Mouse (Mus musculus) MEL (cell line): ENCODE results near the gene Art2b. TPM values are rescaled to one million over a fixed set of nuclear protein-coding genes. Genes with fewer than 3 reads are reported as not detected.
"Not testable (repeated sequence)": the region's sequence is repeated elsewhere in the genome, so short reads cannot be mapped to it uniquely, and the experiment has no call there.

Experiments used
- DNase-seq: peaks from one replicate; pipeline ENCODE4 v3.0.0; 2011; ENCODE audit warnings: low read depth, low spot score
- H3K27ac ChIP-seq: 2 replicates; pipeline ENCODE4 v1.5.1; 2012; ENCODE audit warnings: low read depth, mild to moderate bottlenecking, control low read depth, low read length, moderate library complexity; ENCODE audit not compliant: control insufficient read depth
- H3K27me3 ChIP-seq, 2 experiments: fragments of 150-350 bp in 1 of 2; sonication (generic) in 1 of 2; 2 replicates each; pipeline ENCODE4 v1.6.1; 2012; ENCODE audit warnings: low read length in 2 of 2, mild to moderate bottlenecking in 2 of 2, improper control_type of control experiment in 1 of 2, moderate library complexity in 1 of 2; ENCODE audit not compliant: insufficient read depth in 2 of 2, control insufficient read depth in 1 of 2
- H3K36me3 ChIP-seq, 2 experiments: 2 replicates each; pipeline ENCODE4 v1.6.1; 2012 to 2014; ENCODE audit warnings: low read length in 2 of 2, improper control_type of control experiment in 1 of 2, inconsistent platforms in 1 of 2, mild to moderate bottlenecking in 1 of 2; ENCODE audit not compliant: insufficient read depth in 2 of 2, control insufficient read depth in 1 of 2
- H3K4me1 ChIP-seq, 2 experiments: fragments of 150-350 bp in 1 of 2; sonication (generic) in 1 of 2; 2 replicates each; pipeline ENCODE4 v1.6.1; 2012; ENCODE audit warnings: low read length in 2 of 2, improper control_type of control experiment in 1 of 2, mild to moderate bottlenecking in 1 of 2; ENCODE audit not compliant: insufficient read depth in 2 of 2, control insufficient read depth in 1 of 2
- H3K4me3 ChIP-seq, 2 experiments: fragments of 150-350 bp in 1 of 2; sonication (generic) in 1 of 2; 2 replicates each; pipeline ENCODE4 v1.5.1; 2012; ENCODE audit warnings: low read depth in 2 of 2, low read length in 2 of 2, mild to moderate bottlenecking in 2 of 2, moderate library complexity in 2 of 2, control low read depth in 1 of 2, improper control_type of control experiment in 1 of 2; ENCODE audit not compliant: control insufficient read depth in 1 of 2, insufficient read depth in 1 of 2
- H3K79me2 ChIP-seq: 2 replicates; pipeline ENCODE4 v1.6.1; 2012; ENCODE audit warnings: mild to moderate bottlenecking, low read length, moderate library complexity; ENCODE audit not compliant: control insufficient read depth, poor library complexity, insufficient read depth
- H3K9ac ChIP-seq: 2 replicates; pipeline ENCODE4 v1.6.1; 2012; ENCODE audit warnings: low read depth, mild to moderate bottlenecking, control low read depth, low read length, moderate library complexity; ENCODE audit not compliant: control insufficient read depth, poor library complexity, severe bottlenecking
- H3K9me3 ChIP-seq: fragments of 150-350 bp; sonication (generic); replicated peaks from 2 replicates; pipeline ENCODE4 v1.6.1; 2012; ENCODE audit warnings: mild to moderate bottlenecking, low read length, improper control_type of control experiment, moderate library complexity; ENCODE audit not compliant: insufficient read depth
- BHLHE40 ChIP-seq: IDR thresholded peaks from 2 replicates; pipeline ENCODE4 v1.6.1; 2012; ENCODE audit warnings: low read depth, mild to moderate bottlenecking, inconsistent platforms, low read length, improper control_type of control experiment, borderline replicate concordance
- CHD1 ChIP-seq: IDR thresholded peaks from 2 replicates; pipeline ENCODE4 v1.6.1; 2012; ENCODE audit warnings: low read depth, mild to moderate bottlenecking, inconsistent platforms, low read length, improper control_type of control experiment
- CHD2 ChIP-seq: IDR thresholded peaks from 2 replicates; pipeline ENCODE4 v1.6.1; 2011; ENCODE audit warnings: low read length, improper control_type of control experiment
- E2F4 ChIP-seq: IDR thresholded peaks from 2 replicates; pipeline ENCODE4 v1.6.1; 2011; ENCODE audit warnings: low read depth, low read length, improper control_type of control experiment, borderline replicate concordance
- KAT2A ChIP-seq: conservative IDR thresholded peaks from 2 replicates; pipeline ENCODE4 v1.6.1; 2012; ENCODE audit warnings: low read depth, low read length, improper control_type of control experiment, inconsistent platforms
- MEF2A ChIP-seq: IDR thresholded peaks from 2 replicates; pipeline ENCODE4 v1.6.1; 2014; ENCODE audit warnings: low read depth, mild to moderate bottlenecking, inconsistent platforms, low read length, improper control_type of control experiment; ENCODE audit not compliant: poor library complexity, insufficient replicate concordance, severe bottlenecking; ENCODE audit errors: extremely low read depth
- NRF1 ChIP-seq: IDR thresholded peaks from 2 replicates; pipeline ENCODE4 v1.6.1; 2014; ENCODE audit warnings: low read depth, mild to moderate bottlenecking, inconsistent platforms, low read length, improper control_type of control experiment, moderate library complexity; ENCODE audit not compliant: poor library complexity, insufficient read depth, severe bottlenecking
- RAD21 ChIP-seq: IDR thresholded peaks from 2 replicates; pipeline ENCODE4 v1.6.1; 2011; ENCODE audit warnings: mild to moderate bottlenecking, low read depth, low read length, improper control_type of control experiment
- SIN3A ChIP-seq: IDR thresholded peaks from 2 replicates; pipeline ENCODE4 v1.6.1; 2012; ENCODE audit warnings: low read length, improper control_type of control experiment, inconsistent platforms
- USF1 ChIP-seq: IDR thresholded peaks from 2 replicates; pipeline ENCODE4 v1.6.1; 2014; ENCODE audit warnings: low read depth, mild to moderate bottlenecking, inconsistent platforms, low read length, improper control_type of control experiment, moderate library complexity
- ZC3H11A ChIP-seq: IDR thresholded peaks from 2 replicates; pipeline ENCODE4 v1.6.1; 2012; ENCODE audit warnings: low read depth, mild to moderate bottlenecking, inconsistent platforms, low read length, improper control_type of control experiment
- ZMIZ1 ChIP-seq: IDR thresholded peaks from 2 replicates; pipeline ENCODE4 v1.6.1; 2012; ENCODE audit warnings: low read depth, mild to moderate bottlenecking, inconsistent platforms, low read length, improper control_type of control experiment, moderate library complexity
- ZNF384 ChIP-seq: IDR thresholded peaks from 2 replicates; pipeline ENCODE4 v1.6.1; 2012; ENCODE audit warnings: low read depth, mild to moderate bottlenecking, inconsistent platforms, low read length, improper control_type of control experiment
- polyA plus RNA-seq, 2 experiments: library from polyadenylated mRNA; stranded (reverse) in 1 of 2; unstranded in 1 of 2; fragments of >175 nt in 1 of 2; fragments of >200 nt in 1 of 2; gene quantifications; 2 replicates each; pipeline versions ENCODE4 v1.2.1 to v1.2.4; 2012; ENCODE audit warnings: low replicate concordance in 2 of 2, low read depth in 1 of 2; ENCODE audit not compliant: insufficient read length in 2 of 2, insufficient read depth in 1 of 2, missing spikeins in 1 of 2
- total RNA-seq: library from RNA; depleted of rRNA; stranded (reverse); fragments of 300-350 nt; gene quantifications from 2 replicates; pipeline ENCODE4 v1.2.3, GENCODE M21; 2012

The Art2b gene
- total and polyA plus RNA-seq, 3 experiments = not detected

DNA sequence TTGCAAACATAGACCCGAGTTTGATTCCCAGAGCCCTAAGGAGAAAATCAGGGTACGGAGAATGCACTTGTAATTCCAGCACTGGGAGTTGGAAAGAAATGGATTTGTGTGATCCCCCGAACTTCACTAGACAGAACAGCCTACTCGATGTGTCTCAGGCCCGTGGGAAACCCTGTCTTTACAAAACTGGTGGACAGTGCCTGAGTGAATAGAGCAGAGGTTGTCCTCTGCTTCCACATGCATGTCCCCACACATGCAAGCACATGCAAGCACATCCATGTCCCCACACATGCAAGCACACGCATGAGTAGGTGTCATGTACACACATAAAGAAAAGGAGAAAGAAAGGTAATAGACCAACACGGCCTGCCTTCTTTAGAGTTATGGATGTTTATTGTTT is 3.4 kb downstream of the Art2b start:
- Histone ChIP-seq H3K36me3 (no peaks in the 10 kb centered on the region), H3K27ac (no peak overlapping the region), H3K4me3 (no peak overlapping the region), H3K9ac (no peak overlapping the region), H3K79me2 (no peaks in the 10 kb centered on the region), H3K9me3 (no peaks in the 10 kb centered on the region), H3K27me3 (peaks cover 5 to 8% of the 10 kb centered on the region in 2 experiments; a peak in 3 of 4 replicates), H3K4me1 (no peaks in the 10 kb centered on the region)
- peak; percentile 7 for DNase-seq
- no peak for TF ChIP-seq ZC3H11A
- TF ChIP-seq USF1 = no peak
- TF ChIP-seq ZMIZ1 = no peak
- no peak for TF ChIP-seq ZNF384
- TF ChIP-seq, all 39 proteins: peak for 0

GRCm38 (mm10) chr7:101580863-101581262 is 4.5 kb downstream of the Art2b start:
- not testable (repeated sequence) for H3K36me3 ChIP-seq, H3K9me3 ChIP-seq, H3K27me3 ChIP-seq, H3K79me2 ChIP-seq, DNase-seq, H3K4me1 ChIP-seq, H3K27ac ChIP-seq, H3K9ac ChIP-seq, H3K4me3 ChIP-seq

DNA sequence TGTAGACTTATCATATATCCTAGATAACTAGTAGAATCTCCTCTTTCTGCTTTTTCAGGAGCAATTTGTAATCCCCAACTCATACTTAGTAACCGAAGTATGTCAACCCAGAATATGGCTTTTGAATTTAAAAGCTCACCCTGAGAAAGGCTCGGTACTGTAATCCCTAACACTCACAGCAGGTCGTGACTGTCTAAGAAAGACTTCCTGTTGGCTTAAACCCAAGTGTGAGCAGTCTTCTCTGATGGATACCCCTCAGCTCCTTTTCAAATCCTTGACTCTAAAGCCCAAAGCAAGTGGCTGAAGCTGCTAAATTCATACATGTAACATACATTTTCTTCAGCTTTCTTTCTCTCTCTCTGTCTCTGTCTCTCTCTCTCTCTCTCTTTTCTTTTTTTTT is 11.0 kb downstream of the Art2b start:
- DNase-seq = no peak

GRCm38 (mm10) chr7:101573636-101574035 is 11.8 kb downstream of the Art2b start:
- not testable (repeated sequence) for DNase-seq, H3K9me3 ChIP-seq, H3K79me2 ChIP-seq, H3K27ac ChIP-seq, H3K27me3 ChIP-seq, H3K36me3 ChIP-seq, H3K4me3 ChIP-seq, H3K9ac ChIP-seq, H3K4me1 ChIP-seq

More for the DNA sequence above, 11.0 kb downstream of the Art2b start:
- Histone ChIP-seq H3K27me3 (peaks cover 0 to 6% of the 10 kb centered on the region in 2 experiments; a peak in 3 of 4 replicates), H3K9ac (no peak overlapping the region), H3K4me1 (no peaks in the 10 kb centered on the region), H3K4me3 (no peak overlapping the region), H3K79me2 (no peaks in the 10 kb centered on the region), H3K36me3 (no peaks in the 10 kb centered on the region), H3K27ac (no peak overlapping the region), H3K9me3 (no peaks in the 10 kb centered on the region)
- TF ChIP-seq SIN3A (no peak), CHD1 (no peak), E2F4 (no peak), RAD21 (no peak), MEF2A (no peak), CHD2 (no peak), KAT2A (no peak), NRF1 (no peak), BHLHE40 (no peak)
